In genomic region chr9:120491509-120491908, GRCm38 (mm10) we compare ENCODE assay signal across 9 mouse cellular contexts. TPM values are rescaled to one million over a fixed set of nuclear protein-coding genes. Genes with fewer than 3 reads are reported as not detected.
DNase-seq lines count a peak whose midpoint lies in the region; ATAC-seq lines count a peak whose summit lies in the region.
"Had no signal": no experiment of that assay in that cellular context is flagged by ENCODE, and none has a peak within 500 bp of the region (broad histone marks: within the 10 kb centered on the region; RNA-seq: fewer than 3 reads in every experiment).

No protein-coding gene starts in this region.

- no peak for DNase-seq in kidney, adult 11 months
- peak; percentile 26 for DNase-seq in ZHBTc4 (ENCODE audit: low read depth, low spot score)
- no peak for DNase-seq in spleen, adult 12 weeks (ENCODE audit: low spot score)
- no peak for DNase-seq in cerebellum, adult 18-20 months
- DNase-seq in left cerebral cortex, postnatal 14 days (ENCODE audit: low spot score in 2 of 2) = no peak

- no peak overlapping the region for H3K27ac ChIP-seq in kidney, embryonic 14.5 days (ENCODE audit: low read depth, low read length)
- peak overlapping the region; percentile 94; the same call in 1 of the 2 replicates for H3K27ac ChIP-seq in hindbrain, embryonic 15.5 days (replicated peaks)
- H3K27ac ChIP-seq in midbrain, embryonic 16.5 days (ENCODE audit: low read length) = no peak overlapping the region; the same call in 1 of the 2 replicates

- H3K4me2 ChIP-seq in kidney, embryonic 14.5 days (replicated peaks; ENCODE audit: low read depth, low read length) = peak overlapping the region; percentile 92
- peak overlapping the region; percentile 71 for H3K4me2 ChIP-seq in hindbrain, embryonic 15.5 days
- H3K4me2 ChIP-seq in midbrain, embryonic 16.5 days (ENCODE audit: low read length) = peak overlapping the region; percentile 81

- WGBS in kidney, embryonic 14.5 days = 84% methylated on average over 3 of the region's 3 CpGs
- 85% methylated on average over 3 of the region's 3 CpGs for WGBS in hindbrain, embryonic 15.5 days
- 87% methylated on average over 3 of the region's 3 CpGs for WGBS in midbrain, embryonic 16.5 days

- intact Hi-C loops in left cerebral cortex, postnatal 14 days (cut with DNase I) = loop anchor here (5.0 kb wide), 1 partner anchor 34 kb away; no protein-coding TSS in a partner anchor

- peaks cover 5% of the 10 kb centered on the region; the same call in 1 of the 2 replicates for H3K4me1 ChIP-seq in kidney, embryonic 14.5 days (ENCODE audit: control insufficient read depth, insufficient read depth, low read length)
- H3K4me1 ChIP-seq in hindbrain, embryonic 15.5 days (replicated peaks) = peaks cover 12% of the 10 kb centered on the region
- H3K4me1 ChIP-seq in midbrain, embryonic 16.5 days (ENCODE audit: control insufficient read depth, insufficient read depth, low read length) = peaks cover 12% of the 10 kb centered on the region

- peak overlapping the region; percentile 100 for H3K4me3 ChIP-seq in kidney, embryonic 14.5 days (ENCODE audit: low read length)
- peak overlapping the region; percentile 98 for H3K4me3 ChIP-seq in hindbrain, embryonic 15.5 days
- H3K4me3 ChIP-seq in midbrain, embryonic 16.5 days (ENCODE audit: low read depth, low read length) = peak overlapping the region; percentile 89

- no peaks in the 10 kb centered on the region for H3K27me3 ChIP-seq in kidney, embryonic 14.5 days (ENCODE audit: control insufficient read depth, insufficient read depth, low read length)
- no peaks in the 10 kb centered on the region for H3K27me3 ChIP-seq in hindbrain, embryonic 15.5 days
- H3K27me3 ChIP-seq in midbrain, embryonic 16.5 days (ENCODE audit: control insufficient read depth, insufficient read depth, low read depth, low read length) = no peaks in the 10 kb centered on the region

- ATAC-seq in kidney, embryonic 14.5 days (ENCODE audit: low FRiP score, low TSS enrichment) = no peak
- ATAC-seq in hindbrain, embryonic 15.5 days (ENCODE audit: low FRiP score, low read depth) = no peak
- ATAC-seq in midbrain, embryonic 16.5 days = no peak

- peak overlapping the region; percentile 99; the same call in 1 of the 2 replicates for H3K9ac ChIP-seq in kidney, embryonic 14.5 days (ENCODE audit: low read depth, low read length)
- H3K9ac ChIP-seq in hindbrain, embryonic 15.5 days = no peak overlapping the region
- no peak overlapping the region for H3K9ac ChIP-seq in midbrain, embryonic 16.5 days (ENCODE audit: low read depth, low read length)

- peaks cover 23% of the 10 kb centered on the region for H3K36me3 ChIP-seq in kidney, embryonic 14.5 days (ENCODE audit: control insufficient read depth, insufficient read depth, low read length)
- peaks cover 22% of the 10 kb centered on the region for H3K36me3 ChIP-seq in hindbrain, embryonic 15.5 days
- peaks cover 8% of the 10 kb centered on the region; the same call in 1 of the 2 replicates for H3K36me3 ChIP-seq in midbrain, embryonic 16.5 days (ENCODE audit: control insufficient read depth, insufficient read depth, low read length)

- no peaks in the 10 kb centered on the region for H3K9me3 ChIP-seq in kidney, embryonic 14.5 days (ENCODE audit: control insufficient read depth, low read length)
- no peaks in the 10 kb centered on the region for H3K9me3 ChIP-seq in hindbrain, embryonic 15.5 days
- no peaks in the 10 kb centered on the region for H3K9me3 ChIP-seq in midbrain, embryonic 16.5 days (replicated peaks; ENCODE audit: control insufficient read depth, low read length, poor library complexity, severe bottlenecking)

RNA-seq across cellular contexts. Expression of gene Eif1b, which starts 0.5 kb away (rescaled TPM):
- polyA plus RNA-seq in kidney, embryonic 14.5 days (2014; fragmentation: Nextera tagmentation; extraction: Ambion mirVana) = 160 and 173 TPM in 2 replicates
- 283 and 285 TPM in 2 replicates for polyA plus RNA-seq in hindbrain, embryonic 15.5 days (2015; fragmentation: Nextera tagmentation; extraction: Ambion mirVana)
- 329 and 342 TPM in 2 replicates for polyA plus RNA-seq in midbrain, embryonic 16.5 days (2015; fragmentation: Nextera tagmentation; extraction: Ambion mirVana)
- total RNA-seq in left cerebral cortex, postnatal 14 days (2021) = 100 to 1,000 TPM; 173 to 174 TPM

RNA-seq across cellular contexts. Expression of gene Entpd3, which starts 48.1 kb away (rescaled TPM):
- 0.50 and 1.7 TPM in 2 replicates for polyA plus RNA-seq in kidney, embryonic 14.5 days (2014; fragmentation: Nextera tagmentation; extraction: Ambion mirVana)
- polyA plus RNA-seq in hindbrain, embryonic 15.5 days (2015; fragmentation: Nextera tagmentation; extraction: Ambion mirVana) = 3.2 and 4.1 TPM in 2 replicates
- polyA plus RNA-seq in midbrain, embryonic 16.5 days (2015; fragmentation: Nextera tagmentation; extraction: Ambion mirVana) = 4.4 and 5.5 TPM in 2 replicates
- 1 to 10 TPM; 3.1 to 4.7 TPM for total RNA-seq in left cerebral cortex, postnatal 14 days (2021)
- total RNA-seq: megakaryocyte-erythroid progenitor cell, adult 5-6 weeks had no signal
